Comparison of ENCODE assay signal across 8 mouse cellular contexts in genomic region chr16:48993559-48994342, GRCm38 (mm10). TPM values are rescaled to one million over a fixed set of nuclear protein-coding genes. Genes with fewer than 3 reads are reported as not detected.
A peak's percentile ranks its signal among the peaks of the same experiment; 100 is the strongest.
DNase-seq lines count a peak whose midpoint lies in the region; ATAC-seq and TF ChIP-seq lines count a peak whose summit lies in the region.

Gene Dzip3 (minus strand): TSS chr16:48994165.
Gene Cip2a (plus strand): TSS chr16:48994185.

- no peak for TF ChIP-seq CTCF in bone marrow macrophage, adult 2 months (IDR thresholded peaks at IDR 0.05; ENCODE audit: low read depth, low read length)
- TF ChIP-seq CTCF in embryonic fibroblast, embryonic 13.5 days (IDR thresholded peaks at IDR 0.05; ENCODE audit: borderline replicate concordance, insufficient read depth, low read length), result no peak
- TF ChIP-seq CTCF in liver, adult 2 months (IDR thresholded peaks at IDR 0.05; ENCODE audit: low read depth, low read length), result 0 out of 2 replicates have a peak, but pooled peaks have one; percentile 0

- H3K27ac ChIP-seq in bone marrow macrophage, adult 2 months (ENCODE audit: insufficient read depth, low read depth, low read length), result peak within 1 kb of the TSS; percentile 75
- peak within 1 kb of the TSS; percentile 74 for H3K27ac ChIP-seq in embryonic fibroblast, embryonic 13.5 days (ENCODE audit: insufficient read depth, low read length)
- peak within 1 kb of the TSS; percentile 91 for H3K27ac ChIP-seq in heart, embryonic 11.5 days (ENCODE audit: low read depth, low read length)
- H3K27ac ChIP-seq in kidney, embryonic 16.5 days (ENCODE audit: low read length), result peak within 1 kb of the TSS; percentile 95
- no peak within 1 kb of the TSS; the same call in 1 of the 2 replicates for H3K27ac ChIP-seq in liver, adult 2 months (replicated peaks; ENCODE audit: insufficient read depth, low read depth, low read length)

- ATAC-seq in heart, embryonic 11.5 days (replicated peaks; ENCODE audit: insufficient number of reproducible peaks, low FRiP score, low TSS enrichment), result peak; percentile 99
- ATAC-seq in kidney, embryonic 16.5 days (ENCODE audit: low FRiP score, low TSS enrichment), result peak; percentile 99

- H3K9ac ChIP-seq in heart, embryonic 11.5 days (ENCODE audit: low read depth, low read length), result peak within 1 kb of the TSS; percentile 99
- peak within 1 kb of the TSS; percentile 99 for H3K9ac ChIP-seq in kidney, embryonic 16.5 days (replicated peaks; ENCODE audit: low read length)
- H3K9ac ChIP-seq in liver, adult 2 months (ENCODE audit: low read depth, low read length), result peak within 1 kb of the TSS; percentile 98

- TF ChIP-seq POLR2A in bone marrow macrophage, adult 2 months (IDR thresholded peaks at IDR 0.05; ENCODE audit: borderline replicate concordance, low read depth, low read length), result no peak
- peak; percentile 49 for TF ChIP-seq POLR2A in embryonic fibroblast, embryonic 13.5 days (IDR thresholded peaks at IDR 0.05; ENCODE audit: low read depth, low read length)
- TF ChIP-seq POLR2A in liver, adult 2 months (IDR thresholded peaks at IDR 0.05; ENCODE audit: extremely low read depth, insufficient read depth, low read length), result 0 out of 2 replicates have a peak, but pooled peaks have one; percentile 26
- peak; percentile 45 for TF ChIP-seq POLR2A in myocyte (IDR thresholded peaks at IDR 0.05; ENCODE audit: insufficient read length, low read depth)

- H3K79me2 ChIP-seq in liver, adult 2 months (ENCODE audit: control insufficient read depth, insufficient read depth, low read length), result peaks cover 7% of the 10 kb centered on the region; the same call in 1 of the 2 replicates
- peaks cover 74% of the 10 kb centered on the region for H3K79me2 ChIP-seq in myocyte (ENCODE audit: control insufficient read depth, insufficient read depth)

- peak within 1 kb of the TSS; percentile 79 for H3K4me3 ChIP-seq in bone marrow macrophage, adult 2 months (ENCODE audit: insufficient read depth, low read length)
- peak within 1 kb of the TSS; percentile 73 for H3K4me3 ChIP-seq in embryonic fibroblast, embryonic 13.5 days (ENCODE audit: insufficient read depth, low read length)
- peak within 1 kb of the TSS; percentile 84 for H3K4me3 ChIP-seq in heart, embryonic 11.5 days (ENCODE audit: low read depth, low read length)
- H3K4me3 ChIP-seq in kidney, embryonic 16.5 days (ENCODE audit: low read length), result peak within 1 kb of the TSS; percentile 95
- peak within 1 kb of the TSS; percentile 94 for H3K4me3 ChIP-seq in liver, adult 2 months (ENCODE audit: insufficient read depth, low read depth, low read length)
- peak within 1 kb of the TSS; percentile 90 for H3K4me3 ChIP-seq in myocyte

- H3K9me3 ChIP-seq in heart, embryonic 11.5 days (replicated peaks; ENCODE audit: control insufficient read depth, low read length), result no peaks in the 10 kb centered on the region
- no peaks in the 10 kb centered on the region for H3K9me3 ChIP-seq in kidney, embryonic 16.5 days (ENCODE audit: low read length)

- peak within 1 kb of the TSS; percentile 72 for H3K4me2 ChIP-seq in heart, embryonic 11.5 days
- H3K4me2 ChIP-seq in kidney, embryonic 16.5 days (replicated peaks; ENCODE audit: low read depth, low read length), result peak within 1 kb of the TSS; percentile 59
- peak within 1 kb of the TSS; percentile 80 for H3K4me2 ChIP-seq in myocyte (ENCODE audit: low read depth)

- H3ac ChIP-seq in myocyte (ENCODE audit: control insufficient read depth, insufficient read length), result peak within 1 kb of the TSS; percentile 80

- H3K27me3 ChIP-seq in heart, embryonic 11.5 days (ENCODE audit: control insufficient read depth, insufficient read depth, low read length), result no peaks in the 10 kb centered on the region
- H3K27me3 ChIP-seq in kidney, embryonic 16.5 days (ENCODE audit: insufficient read depth, low read length), result no peaks in the 10 kb centered on the region
- H3K27me3 ChIP-seq in liver, adult 2 months (ENCODE audit: control insufficient read depth, insufficient read depth, low read length), result no peaks in the 10 kb centered on the region
- H3K27me3 ChIP-seq in myocyte (ENCODE audit: control insufficient read depth, insufficient read depth, insufficient read length), result no peaks in the 10 kb centered on the region
- no peaks in the 10 kb centered on the region; the same call in 1 of the 2 replicates for H3K27me3 ChIP-seq in splenic B cell, adult 2 months (ENCODE audit: control insufficient read depth, insufficient read depth, low read length, poor library complexity, severe bottlenecking)

- DNase-seq in A20 (ENCODE audit: low read depth, low spot score), result peak; percentile 95
- DNase-seq in liver, adult 2 months (ENCODE audit: extremely low read depth, low read depth, low spot score), result peak; percentile 65
- peak; percentile 86 for DNase-seq in splenic B cell, adult 2 months (ENCODE audit: low read depth, low spot score)

- no peaks in the 10 kb centered on the region for H3K36me3 ChIP-seq in heart, embryonic 11.5 days (ENCODE audit: control insufficient read depth, insufficient read depth, low read length)
- H3K36me3 ChIP-seq in kidney, embryonic 16.5 days (ENCODE audit: insufficient read depth, low read length), result 0 out of 2 replicates have a peak, but pooled peaks cover 3% of the 10 kb centered on the region
- no peaks in the 10 kb centered on the region for H3K36me3 ChIP-seq in liver, adult 2 months (ENCODE audit: control insufficient read depth, insufficient read depth, low read length)
- no peaks in the 10 kb centered on the region for H3K36me3 ChIP-seq in myocyte (ENCODE audit: control insufficient read depth, insufficient read depth)
- no peaks in the 10 kb centered on the region for H3K36me3 ChIP-seq in splenic B cell, adult 2 months (ENCODE audit: control insufficient read depth, insufficient read depth, low read length, poor library complexity, severe bottlenecking)

- under 1% methylated on average over 62 of the region's 74 CpGs for WGBS in heart, embryonic 11.5 days (ENCODE audit: insufficient replicate concordance)
- WGBS in kidney, embryonic 16.5 days, result under 1% methylated on average over 74 of the region's 74 CpGs
- under 1% methylated on average over 74 of the region's 74 CpGs for WGBS in liver, adult 2 months

- H3K4me1 ChIP-seq in bone marrow macrophage, adult 2 months (ENCODE audit: control insufficient read depth, insufficient read depth, low read length), result peaks cover 9% of the 10 kb centered on the region
- H3K4me1 ChIP-seq in embryonic fibroblast, embryonic 13.5 days (ENCODE audit: control insufficient read depth, insufficient read depth, low read length), result peaks cover 9% of the 10 kb centered on the region
- peaks cover 10% of the 10 kb centered on the region for H3K4me1 ChIP-seq in heart, embryonic 11.5 days (ENCODE audit: control insufficient read depth, insufficient read depth, low read length)
- H3K4me1 ChIP-seq in kidney, embryonic 16.5 days (ENCODE audit: insufficient read depth, low read length), result peaks cover 22% of the 10 kb centered on the region; the same call in 1 of the 2 replicates
- peaks cover 5% of the 10 kb centered on the region; the same call in 1 of the 2 replicates for H3K4me1 ChIP-seq in liver, adult 2 months (ENCODE audit: control insufficient read depth, insufficient read depth, low read length)

TF ChIP-seq in myocyte, 11 proteins besides CTCF, POLR2A, EP300 and RAD21:
- TF ChIP-seq MYOG (IDR thresholded peaks at IDR 0.05; ENCODE audit: control insufficient read depth in 1 of 3, insufficient read depth in 1 of 3, insufficient read length in 2 of 3, low read depth in 2 of 3), result peak in 1 of 3 experiments; percentile 4
- TF ChIP-seq E2F4 (IDR thresholded peaks at IDR 0.05; ENCODE audit: insufficient read depth), result peak; percentile 94
- peak in 1 of 3 experiments; percentile 27 for TF ChIP-seq MYOD1 (IDR thresholded peaks at IDR 0.05; ENCODE audit: control insufficient read depth in 1 of 3, insufficient read length in 2 of 3, low read depth in 2 of 3)
- TF ChIP-seq CEBPB (IDR thresholded peaks at IDR 0.05; ENCODE audit: insufficient read depth, poor library complexity, severe bottlenecking), result no peak
- peak; percentile 39 for TF ChIP-seq POLR2AphosphoS2 (IDR thresholded peaks at IDR 0.05; ENCODE audit: insufficient read length, low read depth)

RNA-seq across cellular contexts. Expression of gene Dzip3, which starts in this region (rescaled TPM):
- polyA plus RNA-seq in bone marrow macrophage, adult 2 months (2012; ENCODE audit: insufficient read depth, insufficient read length, missing spikeins), result 6.6 and 13.1 TPM in 2 replicates
- polyA plus RNA-seq in embryonic fibroblast, embryonic 13.5 days (2011; ENCODE audit: insufficient read length, low read depth, missing spikeins), result 28.1 and 39.7 TPM in 2 replicates
- 26.3 and 27.8 TPM in 2 replicates for polyA plus RNA-seq in heart, embryonic 11.5 days (2014; fragmentation: Nextera tagmentation; extraction: Ambion mirVana)
- 25.0 and 28.2 TPM in 2 replicates for polyA plus RNA-seq in kidney, embryonic 16.5 days (2015; fragmentation: Nextera tagmentation; extraction: Ambion mirVana)
- total RNA-seq in liver, adult 2 months (2014; rRNA removed), result 3.4 and 4.0 TPM in 2 replicates
- polyA plus RNA-seq in liver, adult 2 months (2012; rRNA removed), result 0.21 and 0.37 TPM in 2 replicates
- 2.8 TPM for polyA plus RNA-seq in myocyte (2012; fragmentation: generic; extraction: Trizol)

RNA-seq across cellular contexts. Expression of gene Cip2a, which starts in this region (rescaled TPM):
- polyA plus RNA-seq in bone marrow macrophage, adult 2 months (2012; ENCODE audit: insufficient read depth, insufficient read length, missing spikeins), result 22.4 and 23.7 TPM in 2 replicates
- 43.8 and 67.7 TPM in 2 replicates for polyA plus RNA-seq in embryonic fibroblast, embryonic 13.5 days (2011; ENCODE audit: insufficient read length, low read depth, missing spikeins)
- polyA plus RNA-seq in heart, embryonic 11.5 days (2014; fragmentation: Nextera tagmentation; extraction: Ambion mirVana), result 30.0 and 32.3 TPM in 2 replicates
- polyA plus RNA-seq in kidney, embryonic 16.5 days (2015; fragmentation: Nextera tagmentation; extraction: Ambion mirVana), result 24.7 and 28.2 TPM in 2 replicates
- 1.0 and 1.3 TPM in 2 replicates for total RNA-seq in liver, adult 2 months (2014; rRNA removed)
- 0.18 and 0.66 TPM in 2 replicates for polyA plus RNA-seq in liver, adult 2 months (2012; rRNA removed)
- polyA plus RNA-seq in myocyte (2012; fragmentation: generic; extraction: Trizol), result 4.6 TPM
